Mouse (Mus musculus) liver, adult 2 months (tissue): ENCODE measurements around the gene Gm45713.
"Not testable (repeated sequence)": the region's sequence is repeated elsewhere in the genome, so short reads cannot be mapped to it uniquely, and the experiment has no call there.

Experiments
- CTCF ChIP-seq: fragments of 200-500 bp; IDR thresholded peaks from 2 replicates; pipeline ENCODE4 v1.5.1; 2011; ENCODE audit warnings: low read depth, low read length, control low read depth
- POLR2A ChIP-seq: fragments of 200-500 bp; IDR thresholded peaks from 2 replicates; pipeline ENCODE4 v1.6.1; 2011; ENCODE audit warnings: low read length, control low read depth; ENCODE audit not compliant: insufficient read depth; ENCODE audit errors: extremely low read depth

DNA sequence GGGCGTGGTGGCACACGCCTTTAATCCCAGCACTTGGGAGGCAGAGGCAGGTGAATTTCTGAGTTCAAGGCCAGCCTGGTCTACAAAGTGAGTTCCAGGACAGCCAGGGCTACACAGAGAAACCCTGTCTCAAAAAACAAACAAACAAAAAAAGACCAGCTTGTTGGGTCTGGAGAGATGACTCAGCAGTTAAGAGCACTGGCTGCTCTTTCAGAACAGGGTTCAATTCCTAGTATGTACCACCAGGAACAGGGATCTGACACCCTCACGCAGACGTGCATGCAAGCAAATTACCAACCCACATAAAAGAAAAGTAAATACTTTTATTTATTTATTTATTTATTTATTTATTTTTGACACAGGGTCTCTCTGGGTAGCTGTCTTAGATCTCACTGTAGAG lies 25.9 kb downstream of the Gm45713 start:
- TF ChIP-seq CTCF, POLR2A: not testable (repeated sequence)
